Mouse (Mus musculus) hindbrain, embryonic 10.5 days (tissue): ENCODE data around the gene Trex1. TPM values are rescaled to one million over a fixed set of nuclear protein-coding genes. Genes with fewer than 3 reads are reported as not detected.

Experiments
- DNase-seq: peaks from one replicate; pipeline ENCODE4 v3.0.0-alpha.2; 2017; ENCODE audit warnings: low spot score
- H3K27ac ChIP-seq: fragments of 300-500 bp; sonication (generic); 2 replicates; pipeline ENCODE4 v1.5.1; 2016; ENCODE audit warnings: mild to moderate bottlenecking, moderate library complexity
- H3K27me3 ChIP-seq: fragments of 300-500 bp; sonication (generic); 2 replicates; pipeline ENCODE4 v1.6.1; 2016; ENCODE audit warnings: mild to moderate bottlenecking; ENCODE audit not compliant: poor library complexity, insufficient read depth, severe bottlenecking
- H3K36me3 ChIP-seq: fragments of 300-500 bp; sonication (generic); 2 replicates; pipeline ENCODE4 v1.6.1; 2016; ENCODE audit warnings: mild to moderate bottlenecking, moderate library complexity
- H3K4me1 ChIP-seq: fragments of 300-500 bp; sonication (generic); replicated peaks from 2 replicates; pipeline ENCODE4 v1.6.1; 2016; ENCODE audit warnings: mild to moderate bottlenecking
- H3K4me3 ChIP-seq: fragments of 300-500 bp; sonication (generic); 2 replicates; pipeline ENCODE4 v1.5.1; 2016; ENCODE audit warnings: mild to moderate bottlenecking, moderate library complexity
- H3K9me3 ChIP-seq: fragments of 300-500 bp; sonication (generic); 2 replicates; pipeline ENCODE4 v1.6.1; 2016; ENCODE audit warnings: mild to moderate bottlenecking, moderate library complexity
- WGBS: fragments of 180-500 bp; shearing (Covaris S2); methylation state at CpG from one replicate; pipeline ENCODE4 v1.1.7; 2016; 5-methylcytosine and 5-hydroxymethylcytosine counted together
- polyA plus RNA-seq: library from polyadenylated mRNA; unstranded; fragments of >200 nt; fragmentation: Nextera tagmentation; extraction: Ambion mirVana; gene quantifications from 2 replicates; pipeline ENCODE4 v1.2.1, GENCODE M21; 2016

Gene Trex1
- polyA plus RNA-seq, 1 experiment from 2014 or later, result 11.3 TPM

DNA sequence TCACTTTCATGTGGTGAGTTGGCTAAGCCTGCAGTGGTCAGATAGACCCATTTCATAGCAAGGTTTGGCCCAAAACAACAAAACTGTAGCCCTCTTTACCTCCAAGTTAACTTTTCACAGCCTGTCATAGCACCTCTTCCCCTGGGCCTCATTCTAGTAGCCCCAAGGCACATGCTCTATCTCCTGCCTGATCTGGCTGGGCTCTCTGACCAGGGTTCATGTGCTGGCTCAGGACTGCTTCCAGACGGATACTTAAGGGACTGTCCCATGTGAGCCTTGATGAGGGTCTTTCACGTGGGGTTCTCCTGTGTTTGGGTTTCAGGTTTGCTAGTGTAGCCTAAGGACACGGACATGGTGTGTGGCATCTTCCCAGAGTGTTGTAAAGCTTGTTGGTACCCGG lies 19.9 kb downstream of the Trex1 start:
- Histone ChIP-seq H3K9me3 (no peaks in the 10 kb centered on the region), H3K4me1 (peaks cover 32% of the 10 kb centered on the region), H3K27ac (no peak overlapping the region), H3K4me3 (peak overlapping the region; percentile 75; the same call in 1 of the 2 replicates), H3K36me3 (no peaks in the 10 kb centered on the region), H3K27me3 (peaks cover 17% of the 10 kb centered on the region; the same call in 1 of the 2 replicates)
- no peak for DNase-seq
- WGBS, result 80% methylated on average over 4 of the region's 4 CpGs

DNA sequence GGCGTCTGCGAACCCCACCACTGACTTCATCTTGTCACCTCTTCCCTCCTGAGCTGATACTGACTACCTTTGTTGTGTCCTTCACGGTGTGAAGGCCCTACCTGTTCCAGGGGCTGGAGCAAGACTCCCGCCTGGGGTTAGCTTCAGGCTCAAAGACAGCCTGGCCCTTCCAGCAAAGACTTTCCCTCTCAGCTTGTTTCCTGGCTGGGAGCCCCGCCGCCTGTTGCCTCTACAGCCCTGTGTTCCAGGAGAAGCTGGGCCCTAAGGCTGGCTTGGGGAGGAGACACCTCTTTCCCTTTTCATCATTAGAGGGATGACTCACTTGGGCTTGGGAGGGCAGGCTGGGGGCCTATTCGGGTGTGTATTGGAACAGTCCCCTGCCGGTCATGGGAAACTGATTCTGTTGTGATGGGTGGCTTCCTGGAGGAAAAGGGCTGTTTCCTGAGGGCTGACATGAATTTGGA lies 20.6 kb downstream of the Trex1 start:
- no peak for DNase-seq
- Histone ChIP-seq H3K9me3 (no peaks in the 10 kb centered on the region), H3K27me3 (peaks cover 17% of the 10 kb centered on the region; the same call in 1 of the 2 replicates), H3K4me3 (peak overlapping the region; percentile 75), H3K4me1 (peaks cover 32% of the 10 kb centered on the region), H3K36me3 (no peaks in the 10 kb centered on the region), H3K27ac (peak overlapping the region; percentile 89)
- WGBS, result 20% methylated on average over 8 of the region's 8 CpGs

DNA sequence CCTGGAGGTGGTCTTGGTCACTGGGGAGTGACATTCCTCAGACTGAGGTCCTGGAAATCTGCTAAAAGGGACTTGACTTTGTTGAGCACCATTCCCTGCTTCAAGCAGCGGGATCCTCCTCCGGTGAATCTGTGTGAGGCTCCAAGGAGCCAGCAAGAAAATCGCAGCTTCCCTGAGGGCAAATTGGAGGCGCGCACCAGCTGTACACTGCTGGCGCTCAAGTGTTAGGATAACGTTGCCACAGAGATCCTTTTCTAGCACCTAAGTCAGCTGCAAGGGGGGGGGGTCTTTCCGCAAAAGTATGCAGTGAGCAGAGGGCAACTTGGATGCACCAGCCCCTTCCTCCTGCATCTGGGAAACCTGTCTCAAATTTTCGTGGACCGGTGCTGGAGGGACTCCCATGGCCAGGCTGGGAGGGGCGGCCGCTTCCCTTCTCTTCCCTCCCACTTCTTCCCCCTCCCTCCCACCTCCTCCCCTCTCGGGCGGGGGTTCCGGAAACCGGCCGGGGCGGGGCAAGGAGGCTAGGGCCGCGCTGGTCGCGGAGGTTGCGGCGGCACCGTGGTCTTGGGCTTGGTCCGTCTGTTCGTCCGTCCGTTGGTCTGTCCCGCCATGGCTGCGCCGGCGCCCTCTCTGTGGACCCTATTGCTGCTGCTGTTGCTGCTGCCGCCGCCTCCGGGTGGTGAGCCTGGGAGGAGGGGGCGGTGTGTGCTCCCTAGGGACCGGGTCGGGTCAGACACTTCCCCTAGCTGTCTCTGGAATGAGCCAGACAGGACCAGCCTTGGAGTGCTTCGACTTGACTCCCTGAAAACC lies 21.2 kb downstream of the Trex1 start, which contains the start of gene Shisa5:
Gene Shisa5, plus strand, starts transcription at position 480 of the 810 bp plus-strand sequence.
- Histone ChIP-seq H3K4me3 (peak within 1 kb of the TSS; percentile 75), H3K27me3 (peaks cover 17% of the 10 kb centered on the region; the same call in 1 of the 2 replicates), H3K9me3 (no peaks in the 10 kb centered on the region), H3K4me1 (peaks cover 32% of the 10 kb centered on the region), H3K27ac (peak within 1 kb of the TSS; percentile 89), H3K36me3 (no peaks in the 10 kb centered on the region)
- DNase-seq, result peak; percentile 77
- under 1% methylated on average over 40 of the region's 40 CpGs for WGBS

DNA sequence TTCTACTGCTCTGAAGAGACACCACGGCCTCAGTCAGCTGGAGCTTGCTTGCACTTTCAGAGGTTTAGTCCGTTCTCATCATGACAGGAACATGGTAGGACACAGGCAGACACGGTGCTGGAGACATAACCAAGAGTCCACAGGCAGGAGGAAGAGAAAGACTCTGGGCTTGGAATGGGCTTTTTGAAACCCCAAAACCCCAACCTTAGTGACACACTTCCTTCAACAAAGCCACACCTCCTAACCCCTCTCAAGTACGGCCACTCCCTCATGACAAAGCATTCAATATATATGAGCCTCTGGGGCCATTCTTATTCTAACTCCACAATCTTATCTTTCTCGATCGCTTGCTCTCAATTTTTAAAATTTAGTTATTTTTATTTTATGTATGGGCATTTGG lies 27.1 kb downstream of the Trex1 start:
- Histone ChIP-seq H3K27me3 (0 out of 2 replicates have a peak, but pooled peaks cover 1% of the 10 kb centered on the region), H3K36me3 (no peaks in the 10 kb centered on the region; the same call in 1 of the 2 replicates), H3K4me1 (no peaks in the 10 kb centered on the region), H3K9me3 (no peaks in the 10 kb centered on the region), H3K27ac (no peak overlapping the region), H3K4me3 (no peak overlapping the region)
- WGBS, result 83% methylated on average over 6 of the region's 6 CpGs
- DNase-seq, result no peak

DNA sequence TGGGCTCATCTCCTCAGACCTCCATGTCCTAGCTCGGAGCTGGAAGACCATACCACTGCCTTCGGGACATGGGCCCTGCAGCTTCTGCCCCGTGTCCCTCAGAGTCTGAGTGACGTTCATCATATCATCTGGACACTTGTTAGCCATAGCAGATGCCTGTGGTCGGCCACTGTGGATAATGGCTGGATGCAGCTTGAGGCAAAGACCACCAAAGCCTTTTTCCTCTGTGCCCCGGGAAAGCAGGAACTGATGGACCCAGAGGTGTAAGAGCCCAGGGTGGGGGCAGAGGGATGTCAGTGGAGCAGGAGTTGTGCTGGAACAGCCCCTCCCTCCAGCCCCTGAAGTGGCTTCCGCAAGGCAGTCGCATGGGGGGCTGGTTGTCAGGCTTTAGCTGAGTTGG lies 27.8 kb downstream of the Trex1 start:
- H3K27me3 ChIP-seq, result no peaks in the 10 kb centered on the region
- H3K4me3 ChIP-seq, result no peak overlapping the region
- H3K27ac ChIP-seq, result no peak overlapping the region
- H3K9me3 ChIP-seq, result no peaks in the 10 kb centered on the region
- H3K4me1 ChIP-seq, result no peaks in the 10 kb centered on the region
- no peaks in the 10 kb centered on the region; the same call in 1 of the 2 replicates for H3K36me3 ChIP-seq
- DNase-seq, result no peak
- WGBS, result 83% methylated on average over 8 of the region's 8 CpGs

DNA sequence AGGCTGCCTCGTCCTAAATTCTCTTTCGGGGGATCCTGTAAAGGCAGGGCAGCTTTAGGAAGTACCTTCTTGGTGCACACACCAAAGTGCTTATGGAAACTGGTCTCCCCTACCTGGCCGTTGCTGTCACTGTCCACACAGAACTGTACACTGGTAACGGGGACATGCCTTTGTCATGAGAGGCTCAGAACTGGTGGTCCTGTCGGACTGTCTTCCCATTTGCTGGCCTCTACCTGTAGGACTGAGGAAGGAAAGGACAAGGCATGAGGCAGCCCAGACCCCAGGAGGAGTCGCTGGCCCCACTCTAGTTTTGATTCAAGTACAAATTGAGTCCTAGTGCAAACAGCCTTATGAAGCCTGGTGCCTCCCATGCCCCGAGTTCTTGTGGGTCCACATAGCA lies 28.5 kb downstream of the Trex1 start:
- Histone ChIP-seq H3K4me3 (no peak overlapping the region), H3K9me3 (no peaks in the 10 kb centered on the region), H3K27me3 (no peaks in the 10 kb centered on the region), H3K27ac (no peak overlapping the region), H3K36me3 (no peaks in the 10 kb centered on the region; the same call in 1 of the 2 replicates), H3K4me1 (no peaks in the 10 kb centered on the region)
- WGBS, result 91% methylated on average over 7 of the region's 7 CpGs
- DNase-seq, result no peak

DNA sequence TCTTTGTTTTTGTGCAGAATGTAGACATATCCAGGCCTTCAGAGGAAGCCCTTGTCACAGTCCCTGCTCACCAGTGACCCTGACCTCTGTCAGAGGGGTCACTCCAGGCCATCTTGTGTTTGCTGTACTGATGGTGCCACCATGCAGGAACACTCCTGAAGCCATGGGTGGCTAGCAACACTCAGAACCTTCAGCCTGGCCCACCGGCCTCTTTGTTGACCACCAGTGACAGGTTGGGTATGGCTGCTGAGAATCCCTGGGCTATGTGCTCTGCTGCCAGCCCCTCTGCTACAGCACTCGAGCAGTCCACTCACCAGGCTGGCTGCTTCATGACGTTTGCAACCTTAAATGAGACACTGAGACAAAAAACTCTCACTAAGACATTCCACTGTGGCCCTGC lies 29.2 kb downstream of the Trex1 start:
- Histone ChIP-seq H3K27ac (no peak overlapping the region), H3K4me3 (no peak overlapping the region)
- WGBS, result 76% methylated on average over 3 of the region's 3 CpGs

DNA sequence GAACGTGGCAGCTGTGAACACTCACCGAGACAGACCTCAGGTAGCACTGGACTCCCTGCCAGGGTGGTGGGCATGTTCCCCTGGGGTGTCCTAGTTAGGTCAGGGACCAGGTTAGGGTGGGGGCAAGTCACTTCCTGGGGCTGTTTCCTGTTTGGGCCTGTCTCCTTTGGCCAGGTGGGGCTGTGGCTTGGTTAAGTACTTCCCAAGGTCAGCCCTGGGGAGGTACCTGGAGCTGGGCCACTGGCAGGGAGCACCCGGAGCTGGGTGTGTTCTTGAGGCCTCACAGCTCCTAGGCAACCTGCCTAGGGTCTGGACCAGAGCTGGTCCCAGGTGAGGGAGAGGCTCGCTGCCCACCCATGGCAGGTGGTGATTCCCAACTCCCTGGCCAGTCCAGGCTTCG lies 30.6 kb downstream of the Trex1 start:
- Histone ChIP-seq H3K9me3 (no peaks in the 10 kb centered on the region), H3K4me1 (no peaks in the 10 kb centered on the region), H3K27ac (no peak overlapping the region), H3K27me3 (no peaks in the 10 kb centered on the region), H3K36me3 (no peaks in the 10 kb centered on the region; the same call in 1 of the 2 replicates), H3K4me3 (no peak overlapping the region)
- DNase-seq, result no peak
- WGBS, result 79% methylated on average over 5 of the region's 5 CpGs

More for the DNA sequence above, 29.2 kb downstream of the Trex1 start:
- H3K4me1 ChIP-seq, result no peaks in the 10 kb centered on the region
- DNase-seq, result no peak
- no peaks in the 10 kb centered on the region; the same call in 1 of the 2 replicates for H3K36me3 ChIP-seq
- no peaks in the 10 kb centered on the region for H3K9me3 ChIP-seq
- no peaks in the 10 kb centered on the region for H3K27me3 ChIP-seq

DNA sequence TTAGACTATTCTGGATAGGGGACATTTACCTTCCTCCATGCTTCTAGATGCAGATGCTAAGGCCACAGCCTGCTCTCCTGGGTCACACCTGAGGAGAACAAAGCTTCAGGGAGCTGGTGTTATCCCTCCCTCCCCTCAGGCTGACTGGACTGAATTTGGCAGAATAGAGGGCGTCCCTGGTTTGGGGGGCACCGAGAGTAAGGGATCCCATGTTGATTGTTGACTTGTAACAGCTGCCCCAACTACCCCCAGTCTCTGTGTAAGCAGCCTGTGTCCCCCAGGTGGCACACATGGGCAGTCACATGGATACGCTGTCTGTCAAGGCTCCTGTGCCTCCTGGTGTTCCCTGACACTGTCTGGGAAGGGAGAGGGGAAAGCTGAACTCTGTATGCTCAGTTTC lies 31.1 kb downstream of the Trex1 start:
- Histone ChIP-seq H3K36me3 (no peaks in the 10 kb centered on the region; the same call in 1 of the 2 replicates), H3K4me1 (no peaks in the 10 kb centered on the region), H3K9me3 (no peaks in the 10 kb centered on the region), H3K27me3 (no peaks in the 10 kb centered on the region), H3K27ac (no peak overlapping the region), H3K4me3 (no peak overlapping the region)
- 83% methylated on average over 3 of the region's 3 CpGs for WGBS
- no peak for DNase-seq

DNA sequence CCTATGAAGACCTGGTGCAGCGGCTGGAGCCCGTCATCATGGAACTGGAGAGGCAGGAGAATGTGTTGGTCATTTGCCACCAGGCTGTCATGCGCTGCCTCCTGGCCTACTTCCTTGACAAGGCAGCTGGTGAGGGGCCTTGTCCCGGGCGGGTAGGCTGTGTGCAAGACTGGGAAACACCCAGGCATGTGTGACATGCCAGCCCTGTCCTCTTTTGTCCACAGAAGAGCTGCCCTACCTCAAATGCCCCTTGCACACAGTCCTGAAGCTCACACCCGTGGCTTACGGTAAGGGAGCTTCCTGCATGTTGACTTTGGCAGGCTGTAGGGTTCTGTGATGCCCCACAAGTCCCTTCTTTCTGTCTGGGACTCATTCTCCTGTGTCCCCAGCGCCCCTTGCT lies 32.0 kb downstream of the Trex1 start:
- H3K9me3 ChIP-seq, result no peaks in the 10 kb centered on the region
- H3K36me3 ChIP-seq, result no peaks in the 10 kb centered on the region; the same call in 1 of the 2 replicates
- DNase-seq, result no peak
- no peak overlapping the region for H3K4me3 ChIP-seq
- H3K27ac ChIP-seq, result no peak overlapping the region
- no peaks in the 10 kb centered on the region for H3K27me3 ChIP-seq
- WGBS, result 87% methylated on average over 8 of the region's 8 CpGs
- no peaks in the 10 kb centered on the region for H3K4me1 ChIP-seq

DNA sequence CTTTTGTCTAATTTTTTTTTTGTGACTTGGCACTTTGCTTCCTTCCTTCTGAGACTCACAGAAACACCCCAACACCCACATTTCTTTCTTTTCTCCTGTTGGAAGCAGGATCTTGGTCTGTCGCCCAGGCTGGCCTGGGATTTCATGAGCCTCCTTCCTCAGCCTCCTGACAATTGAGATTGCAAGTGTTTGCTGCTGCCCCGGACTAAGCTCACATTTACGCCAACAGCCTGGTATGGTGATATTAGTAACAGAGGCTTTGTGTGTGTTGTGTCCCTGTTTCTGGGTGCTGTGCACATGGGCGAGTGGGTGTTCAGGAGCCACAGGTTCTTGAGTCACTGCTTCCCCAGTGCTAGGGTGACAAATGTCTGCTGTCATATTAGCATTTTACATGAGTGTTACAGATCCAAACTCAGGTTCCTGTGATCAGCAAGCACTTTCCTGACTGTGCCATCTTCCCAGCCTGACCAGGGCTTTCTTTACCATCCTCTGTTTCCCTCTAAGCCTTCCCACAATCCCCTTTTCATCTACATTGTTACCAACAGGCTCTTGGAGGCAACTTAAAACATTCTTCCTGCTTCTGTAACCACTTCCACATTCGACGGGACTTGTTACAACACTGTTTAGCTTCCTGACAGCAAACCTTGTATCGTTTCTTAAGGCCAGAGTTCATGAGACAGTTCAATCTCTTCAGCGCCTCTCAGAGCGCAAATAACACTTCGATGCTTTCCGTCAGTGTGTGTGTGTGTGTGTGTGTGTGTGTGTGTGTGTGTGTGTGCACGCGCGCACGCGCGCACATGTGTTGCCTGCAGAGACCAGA lies 36.5 kb downstream of the Trex1 start:
- Histone ChIP-seq H3K4me1 (no peaks in the 10 kb centered on the region), H3K27me3 (no peaks in the 10 kb centered on the region), H3K4me3 (no peak overlapping the region), H3K36me3 (no peaks in the 10 kb centered on the region; the same call in 1 of the 2 replicates), H3K9me3 (no peaks in the 10 kb centered on the region), H3K27ac (no peak overlapping the region)
- 94% methylated on average over 17 of the region's 17 CpGs for WGBS
- no peak for DNase-seq

DNA sequence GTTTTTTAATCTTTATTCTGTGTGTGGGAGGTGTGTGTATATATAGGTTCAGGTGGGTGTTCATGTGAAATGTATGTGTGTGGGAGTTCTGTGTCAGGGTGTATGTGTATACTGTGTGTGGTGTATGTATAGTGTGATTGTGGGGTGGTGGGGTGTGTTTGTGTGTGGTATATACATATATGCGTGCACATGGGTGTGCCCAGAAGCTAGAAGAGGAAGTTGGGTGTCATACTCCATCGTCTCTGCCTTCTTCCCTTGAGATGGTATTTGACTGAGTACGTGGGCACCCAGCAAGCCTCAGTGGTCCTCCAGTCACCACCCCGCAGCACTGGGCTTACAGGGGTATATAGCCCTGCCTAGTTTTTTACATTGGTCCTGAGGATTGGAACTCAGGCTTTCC lies 38.1 kb downstream of the Trex1 start:
- no peak for DNase-seq
- WGBS, result 88% methylated on average over 4 of the region's 4 CpGs
- no peak overlapping the region for H3K27ac ChIP-seq
- H3K4me3 ChIP-seq, result no peak overlapping the region
- no peaks in the 10 kb centered on the region for H3K4me1 ChIP-seq
- no peaks in the 10 kb centered on the region for H3K36me3 ChIP-seq
- no peaks in the 10 kb centered on the region for H3K27me3 ChIP-seq
- H3K9me3 ChIP-seq, result no peaks in the 10 kb centered on the region
